Mouse (Mus musculus): ENCODE measurements at regions not wholly inside any gene's neighbourhood (a gene's known extent, or its start where the extent isn't known, plus 50 kb on each side); places are given as distances from the start of the nearest gene placed in this dataset.

DNA sequence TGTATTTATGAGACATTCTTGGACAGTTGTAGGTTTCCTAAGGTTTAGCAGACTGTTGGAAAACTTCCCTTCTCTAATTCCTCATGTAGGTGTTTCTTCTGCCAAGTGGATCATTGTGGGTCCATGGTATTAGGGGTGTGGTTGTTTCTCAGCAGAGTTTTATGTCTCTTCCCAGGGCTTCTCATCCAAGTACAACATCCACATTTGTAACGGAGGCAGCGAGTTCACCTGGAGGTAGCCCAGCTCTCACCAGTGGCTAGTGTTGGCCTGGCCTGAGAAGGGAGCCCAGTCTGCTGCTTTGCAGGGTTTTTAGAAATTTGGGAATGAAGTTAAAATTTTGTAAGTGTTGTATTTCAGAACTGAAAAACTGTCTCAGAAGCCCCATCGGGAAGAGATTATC is 122.4 kb downstream of the Wnt5a start:
- DNase-seq: no peak

GRCm38 (mm10) chr14:28635175-28635574 is 130.6 kb downstream of the Wnt5a start:
- no peak for DNase-seq

DNA sequence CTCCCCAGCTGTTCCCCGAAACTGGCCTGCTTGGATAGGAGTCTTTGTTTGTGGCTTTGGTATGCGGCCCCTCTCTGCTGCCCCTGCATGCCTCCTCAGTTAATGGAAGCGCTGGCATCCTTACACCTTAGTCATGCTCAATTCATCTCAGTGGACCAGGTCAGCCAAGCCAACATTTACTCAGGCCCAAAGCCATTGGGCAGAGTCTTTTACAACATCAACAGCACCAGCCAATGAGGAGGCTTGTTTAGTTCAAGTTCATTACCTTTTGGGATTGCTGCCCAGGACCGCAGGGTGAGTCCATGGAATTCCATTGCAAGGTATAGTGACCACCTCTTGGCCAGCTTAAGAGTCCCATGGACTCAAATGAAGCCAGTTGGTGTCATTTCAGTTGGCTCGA is 134.5 kb downstream of the Wnt5a start:
- no peak for DNase-seq

DNA sequence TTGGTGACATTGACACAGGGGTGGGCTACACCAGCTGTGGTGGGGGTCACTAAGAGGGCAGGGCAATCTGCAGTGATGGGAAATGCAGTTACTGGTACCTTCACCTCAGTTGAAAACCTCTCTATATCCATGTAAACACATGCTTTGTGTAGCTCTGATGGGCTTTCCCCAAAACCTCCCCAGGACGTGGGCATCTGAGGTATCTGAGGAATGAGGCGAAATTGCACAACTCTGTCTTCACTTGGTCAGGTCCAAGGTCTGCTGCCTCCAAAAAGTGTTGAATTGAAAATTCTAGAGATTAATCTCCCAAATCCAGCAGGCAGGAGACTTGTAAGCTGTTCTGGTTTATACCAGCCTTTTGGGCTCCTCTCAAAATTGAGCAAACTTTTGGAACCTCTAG is 141.3 kb downstream of the Wnt5a start:
- no peak for DNase-seq

- DNase-seq: no peak
These were observed 144.9 kb downstream of the Wnt5a start for GRCm38 (mm10) chr14:28649411-28649810.

- DNase-seq: no peak
These were observed 148.7 kb downstream of the Wnt5a start for GRCm38 (mm10) chr14:28653059-28653930.

GRCm38 (mm10) chr14:28657216-28657615 is 152.7 kb downstream of the Wnt5a start:
- DNase-seq: no peak

GRCm38 (mm10) chr14:28660872-28661588 is 156.5 kb downstream of the Wnt5a start:
- no peak for DNase-seq

DNA sequence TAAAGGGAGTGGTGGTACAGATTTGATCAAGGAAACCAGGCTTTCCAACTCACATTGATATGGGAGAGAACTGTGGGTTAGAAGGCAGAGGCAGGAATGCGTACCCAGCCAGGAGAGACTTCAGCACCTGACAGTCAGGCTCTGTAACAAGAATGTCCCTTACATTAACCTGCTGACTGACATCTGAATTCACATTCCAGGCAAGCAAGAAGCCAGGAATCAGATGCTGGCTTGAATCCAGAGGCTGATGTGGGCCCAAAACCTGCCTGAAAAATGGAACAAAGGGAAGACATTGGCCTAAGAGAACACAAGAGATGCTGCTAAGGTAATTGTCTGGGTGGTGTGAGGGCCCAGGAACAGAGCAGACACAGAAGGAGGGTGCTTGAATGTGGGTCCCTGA is 158.8 kb downstream of the Wnt5a start:
- DNase-seq: no peak

DNA sequence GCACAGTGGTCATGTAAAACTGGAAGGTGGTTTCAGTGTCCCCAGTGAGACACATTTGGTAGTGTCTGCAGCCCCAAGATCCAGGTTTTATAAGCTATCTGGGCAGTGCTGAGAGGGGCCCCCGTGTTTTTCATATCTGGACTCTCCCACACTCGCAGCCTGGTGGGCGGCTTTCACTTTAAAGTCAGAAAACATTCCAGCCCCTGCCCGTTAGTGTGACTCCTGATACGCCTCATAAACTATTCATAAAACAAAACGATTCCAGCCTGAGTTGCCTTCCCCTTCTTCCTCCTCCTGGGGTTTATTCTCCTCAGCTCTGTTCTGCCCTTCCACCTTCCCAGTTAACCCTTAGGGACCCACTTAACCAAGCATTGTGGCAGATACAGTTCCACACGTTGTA is 159.6 kb downstream of the Wnt5a start:
- DNase-seq: no peak

GRCm38 (mm10) chr14:28675476-28675875 is 170.9 kb downstream of the Wnt5a start:
- peak; percentile 85 for DNase-seq

DNA sequence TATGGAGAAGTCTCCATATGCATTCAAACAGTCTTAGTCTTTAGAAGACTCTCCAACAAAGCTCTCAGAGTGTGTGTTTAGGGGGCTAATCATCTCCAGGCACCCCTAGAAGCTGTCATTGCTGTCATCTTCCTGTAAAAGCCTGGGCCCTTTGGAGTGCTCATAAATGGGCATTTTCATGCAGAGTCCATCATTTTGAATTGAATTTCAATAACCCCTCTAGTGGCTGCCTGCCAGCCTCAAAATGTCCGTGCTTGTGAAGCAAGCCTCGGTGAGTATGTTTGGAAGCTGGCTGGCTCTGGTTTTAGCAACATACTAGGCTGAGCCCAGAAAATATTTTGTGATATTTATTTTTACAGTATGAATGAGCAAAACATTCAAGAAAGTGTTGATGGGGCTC is 195.2 kb downstream of the Wnt5a start:
- DNase-seq: no peak

DNA sequence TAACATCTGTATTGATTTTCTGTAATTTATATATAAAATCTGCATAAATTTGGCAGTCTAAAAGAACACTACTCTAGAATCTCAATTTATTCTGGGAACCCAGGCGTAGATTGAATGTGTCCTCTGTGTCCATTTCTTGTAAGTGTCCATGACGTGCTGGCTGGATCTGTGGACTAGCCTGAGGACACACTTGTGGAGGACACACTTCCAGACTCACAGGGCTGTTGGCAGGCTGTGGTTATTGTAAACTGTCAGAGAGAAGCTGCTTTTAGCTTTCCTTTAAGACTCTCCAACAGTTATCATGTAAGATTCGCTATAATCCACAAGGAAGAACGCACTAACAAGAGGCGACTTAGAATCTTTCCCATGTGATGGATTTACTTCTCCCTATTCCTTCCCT is 200.2 kb downstream of the Wnt5a start:
- DNase-seq: no peak

DNA sequence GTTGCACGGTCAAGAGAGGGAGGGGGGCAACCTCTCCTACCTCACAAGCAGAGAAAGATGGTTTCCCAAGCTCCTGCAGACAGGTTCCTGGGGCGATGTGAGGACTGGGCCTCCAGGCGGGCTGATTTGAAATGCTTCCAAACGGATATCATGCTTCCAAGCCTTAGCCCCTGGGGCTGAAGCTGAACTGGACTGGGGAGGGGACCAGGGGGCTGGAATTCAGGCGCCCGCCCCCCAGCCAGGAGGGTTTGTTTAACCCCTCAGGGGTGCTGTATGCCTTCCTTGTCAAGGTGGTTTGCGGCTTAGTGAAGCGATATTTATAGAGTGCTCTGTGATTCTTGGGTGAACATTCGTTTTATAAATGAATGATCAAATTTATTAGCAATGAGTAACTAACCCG is 210.0 kb downstream of the Wnt5a start:
- DNase-seq: no peak

DNA sequence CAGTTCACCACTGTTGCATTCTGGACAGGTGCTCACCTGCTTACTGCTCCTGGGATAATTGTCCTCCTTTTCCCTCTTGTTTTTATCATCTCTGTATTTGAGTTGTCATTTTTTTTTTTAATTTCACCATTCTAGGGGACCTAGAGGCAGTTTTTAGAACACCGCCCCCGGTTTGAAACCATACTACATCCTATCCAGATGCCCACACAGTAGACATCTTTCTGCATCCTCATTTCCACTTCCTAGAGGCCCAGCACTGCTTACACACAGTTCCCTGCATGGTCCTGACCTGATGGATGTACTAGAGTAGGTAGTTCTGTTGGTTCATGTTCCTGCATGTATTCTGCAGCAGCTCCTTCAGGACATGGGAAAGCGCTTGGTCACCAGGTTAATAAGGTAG is 216.0 kb downstream of the Wnt5a start:
- DNase-seq: no peak

DNA sequence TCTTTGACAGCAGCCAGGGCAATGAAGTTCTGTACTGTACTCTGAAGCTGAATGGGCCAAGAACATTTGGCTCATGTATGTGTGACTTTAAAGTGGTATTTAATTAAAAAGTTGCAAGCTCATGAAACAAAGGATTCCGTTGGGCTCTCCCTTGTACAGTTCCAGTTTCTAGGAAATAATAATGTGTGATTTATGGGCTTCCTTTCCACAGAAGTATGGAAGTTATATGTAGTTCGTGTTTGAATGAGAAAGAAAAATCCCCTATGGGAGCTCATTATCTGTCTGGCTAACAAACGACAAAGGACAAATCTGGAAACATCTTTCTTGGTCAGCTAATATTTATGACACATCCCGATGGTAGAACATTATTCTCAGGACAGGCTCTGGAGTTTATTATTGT is 221.1 kb downstream of the Wnt5a start:
- no peak for DNase-seq

DNA sequence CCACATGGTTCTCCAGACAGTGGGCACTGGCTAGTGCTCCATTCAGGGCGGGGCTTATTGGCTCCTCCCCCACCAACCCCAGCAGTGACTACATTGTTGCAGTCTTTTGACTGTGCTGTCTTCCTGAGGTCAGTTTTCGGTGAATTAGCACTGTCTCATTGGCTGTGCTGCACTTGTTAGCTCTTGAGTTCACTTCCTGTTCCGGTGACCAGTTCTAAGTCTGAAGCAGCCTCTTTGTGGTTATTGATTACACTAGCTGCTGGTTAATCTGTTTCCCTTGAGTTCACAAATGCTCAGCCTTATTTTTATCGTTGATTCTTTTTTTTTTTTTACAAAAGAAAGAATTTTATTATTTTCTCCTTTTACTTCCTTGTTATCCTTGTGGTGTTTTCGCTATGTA is 228.9 kb downstream of the Wnt5a start:
- no peak for DNase-seq

DNA sequence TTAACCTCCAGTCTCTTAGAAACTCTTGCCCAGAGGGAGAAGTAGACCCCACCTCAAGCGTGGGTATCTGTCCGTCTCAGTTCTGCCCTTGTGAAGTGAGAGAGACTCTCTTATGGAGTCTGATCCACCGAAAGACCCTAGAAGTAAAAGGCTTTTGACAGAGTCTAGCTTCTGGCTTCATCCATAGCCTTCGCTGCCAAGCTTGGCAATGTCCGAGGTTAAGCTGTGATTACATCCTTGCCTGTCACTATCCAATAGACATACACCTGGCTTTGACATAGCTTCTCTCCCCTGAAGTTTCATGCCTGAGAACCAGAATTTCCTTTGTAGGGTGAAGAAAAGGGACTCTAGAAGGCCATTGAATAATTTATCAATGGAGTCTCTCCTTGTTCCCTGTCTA is 230.9 kb downstream of the Wnt5a start:
- DNase-seq: no peak

DNA sequence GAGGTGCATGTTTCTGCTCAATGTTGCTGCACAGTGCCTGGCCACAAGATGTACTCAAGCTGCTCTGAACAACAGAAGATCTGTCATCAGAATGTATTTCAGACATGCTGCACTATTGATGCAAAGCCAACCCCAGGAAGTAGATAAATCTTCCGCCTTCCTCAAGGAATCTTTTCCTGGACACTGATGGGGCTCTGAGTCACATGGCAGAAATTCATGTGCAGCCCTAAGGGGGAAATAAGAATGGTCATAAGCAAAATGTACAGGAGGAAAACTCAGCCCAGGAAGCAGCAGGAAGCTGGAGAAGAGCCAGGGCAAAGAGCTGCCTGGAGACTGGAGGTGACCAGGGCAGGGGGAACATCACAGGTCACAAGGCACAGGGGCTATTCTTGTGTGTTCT is 235.5 kb downstream of the Wnt5a start:
- DNase-seq: no peak

GRCm38 (mm10) chr14:28741418-28741817 is 236.9 kb downstream of the Wnt5a start:
- no peak for DNase-seq

- no peak for DNase-seq
These were observed 239.1 kb downstream of the Wnt5a start for GRCm38 (mm10) chr14:28743673-28744072.

GRCm38 (mm10) chr14:28750301-28750700 is 245.8 kb downstream of the Wnt5a start:
- DNase-seq: no peak

DNA sequence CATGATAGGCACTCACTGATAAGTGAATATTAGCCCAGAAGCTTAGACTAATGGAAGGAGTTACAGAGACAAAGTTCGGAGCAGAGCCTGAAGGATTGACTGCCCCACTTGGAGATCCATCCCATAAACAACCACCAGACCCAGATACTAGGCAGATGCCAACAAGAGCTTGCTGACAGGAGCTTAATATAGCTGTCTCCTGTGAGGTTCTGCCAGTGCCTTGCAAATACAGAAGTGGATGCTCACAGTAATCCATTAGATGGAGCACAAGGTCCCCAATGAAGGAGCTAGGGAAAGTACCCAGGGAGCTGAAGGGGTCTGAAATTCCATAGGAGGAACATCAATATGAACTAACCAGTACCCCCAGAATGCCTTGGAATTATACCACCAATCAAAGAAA is 252.8 kb upstream of the Lrtm1 start:
- no peak for DNase-seq

DNA sequence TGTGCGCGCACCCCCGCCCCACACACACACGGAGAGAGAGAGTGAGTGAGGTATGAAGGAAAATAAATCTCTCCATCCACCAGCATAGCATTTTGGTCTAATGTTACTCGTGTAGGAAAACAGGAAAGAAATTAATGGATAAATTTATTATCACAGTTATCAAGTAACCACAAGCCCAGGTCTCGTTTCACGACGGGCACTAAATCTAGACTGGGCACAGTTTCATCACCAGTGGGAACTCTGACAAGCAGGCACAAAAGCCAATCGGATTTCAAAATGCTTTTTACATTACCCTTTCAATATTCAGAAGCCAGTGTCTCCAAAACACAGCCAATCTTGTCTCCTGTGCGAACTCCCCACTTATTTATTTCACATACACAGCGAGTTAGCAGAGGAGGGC is 244.9 kb upstream of the Lrtm1 start:
- no peak for DNase-seq

All from adrenal gland, adult 2 months (tissue).